Mouse (Mus musculus) lung, embryonic 14.5 days (tissue): ENCODE results near the gene Mob3a. TPM values are rescaled to one million over a fixed set of nuclear protein-coding genes. Genes with fewer than 3 reads are reported as not detected.

Experiments
- ATAC-seq: fragments of 200-750 bp; cut with Nextera tagmentation; 2 replicates; pipeline ENCODE4 v1.8.0; 2017; ENCODE audit warnings: mild to moderate bottlenecking, moderate TSS enrichment, moderate library complexity; ENCODE audit not compliant: insufficient read depth
- DNase-seq: peaks from one replicate; pipeline ENCODE4 v3.0.0-alpha.2; 2015
- H3K27ac ChIP-seq: fragments of 300-500 bp; sonication (generic); 2 replicates; pipeline ENCODE4 v1.5.1; 2014; ENCODE audit warnings: low read depth, mild to moderate bottlenecking, moderate library complexity
- H3K27me3 ChIP-seq: fragments of 300-500 bp; sonication (generic); 2 replicates; pipeline ENCODE4 v1.6.1; 2014; ENCODE audit warnings: low read length, control low read depth; ENCODE audit not compliant: insufficient read depth
- H3K36me3 ChIP-seq: fragments of 300-500 bp; sonication (generic); 2 replicates; pipeline ENCODE4 v1.6.1; 2014; ENCODE audit warnings: control low read depth; ENCODE audit not compliant: insufficient read depth
- H3K4me1 ChIP-seq: fragments of 300-500 bp; sonication (generic); 2 replicates; pipeline ENCODE4 v1.6.1; 2014; ENCODE audit warnings: antibody characterized with exemption, control low read depth; ENCODE audit not compliant: insufficient read depth
- H3K4me2 ChIP-seq: fragments of 300-500 bp; sonication (generic); 2 replicates; pipeline ENCODE4 v1.6.1; 2014; ENCODE audit warnings: mild to moderate bottlenecking
- H3K4me3 ChIP-seq: fragments of 300-500 bp; sonication (generic); 2 replicates; pipeline ENCODE4 v1.5.1; 2014; ENCODE audit warnings: low read depth, low read length
- H3K9ac ChIP-seq: fragments of 300-500 bp; sonication (generic); 2 replicates; pipeline ENCODE4 v1.6.1; 2014
- H3K9me3 ChIP-seq: fragments of 300-500 bp; sonication (generic); 2 replicates; pipeline ENCODE4 v1.6.1; 2016; ENCODE audit warnings: low read depth, low read length, control low read depth
- CTCF ChIP-seq: IDR thresholded peaks from 2 replicates; pipeline ENCODE4 v1.5.1; 2016; ENCODE audit warnings: antibody characterized with exemption, low read depth
- WGBS: fragments of 180-500 bp; shearing (Covaris S2); extraction: QIAGEN DNeasy Blood & Tissue Kit; methylation state at CpG from one replicate; pipeline ENCODE4 v1.1.7; 2014; 5-methylcytosine and 5-hydroxymethylcytosine counted together
- polyA plus RNA-seq: library from polyadenylated mRNA; unstranded; fragments of >200 nt; fragmentation: Nextera tagmentation; extraction: Ambion mirVana; gene quantifications from 2 replicates; pipeline ENCODE4 v1.2.1, GENCODE M21; 2014

Gene Mob3a
- polyA plus RNA-seq = 35.1 and 40.3 TPM in 2 replicates

DNA sequence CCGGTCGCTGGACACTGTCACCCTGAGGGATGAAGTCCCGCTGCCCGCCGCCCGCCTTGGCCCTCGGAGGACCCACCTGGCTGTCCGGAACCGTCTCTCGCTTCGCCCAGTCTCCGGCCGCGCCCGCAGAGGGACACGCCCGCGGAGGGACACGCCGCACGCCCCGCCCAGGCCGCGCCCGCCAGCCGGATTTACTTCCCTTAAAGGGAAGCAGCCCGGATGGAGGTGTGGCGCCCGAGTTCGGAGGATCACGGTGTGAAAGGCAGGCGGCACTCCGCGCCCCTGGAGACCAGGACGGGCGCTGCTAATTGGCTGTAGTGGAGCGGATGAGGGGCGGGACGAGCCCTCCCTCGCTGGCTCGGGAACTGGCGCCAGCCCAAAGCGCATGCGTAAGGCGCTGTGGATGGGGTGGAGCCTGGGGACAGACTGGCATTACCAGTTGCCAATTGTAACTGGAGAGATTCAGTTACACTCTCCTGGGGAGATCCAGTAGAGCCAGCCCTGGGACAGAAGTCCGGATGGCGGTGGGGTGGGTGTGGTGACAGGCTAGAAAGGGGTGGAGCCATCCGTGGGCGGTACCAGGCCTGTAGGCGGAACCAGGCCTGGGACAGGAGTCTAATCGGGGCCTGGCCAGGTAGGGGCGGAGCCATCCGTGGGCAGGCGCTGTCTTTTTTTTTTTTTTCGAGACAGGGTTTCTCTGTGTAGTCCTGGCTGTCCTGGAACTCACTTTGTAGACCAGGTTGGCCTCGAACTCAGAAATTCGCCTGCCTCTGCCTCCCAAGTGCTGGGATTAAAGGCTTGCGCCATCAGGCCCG is at the start of gene Mob3a, which contains the start of gene Izumo4:
Gene Mob3a (minus strand): TSS at position 257 of the 815 bp plus-strand sequence.
Gene Izumo4 (plus strand): TSS at position 464 of the 815 bp plus-strand sequence.
- Histone ChIP-seq H3K4me1 (peaks cover 12% of the 10 kb centered on the region), H3K36me3 (peaks cover 19% of the 10 kb centered on the region), H3K9ac (peak within 1 kb of the TSS; percentile 68), H3K4me2 (peak within 1 kb of the TSS; percentile 80), H3K27ac (peak within 1 kb of the TSS; percentile 58), H3K27me3 (no peaks in the 10 kb centered on the region), H3K4me3 (peak within 1 kb of the TSS; percentile 59), H3K9me3 (no peaks in the 10 kb centered on the region)
- WGBS = under 1% methylated on average over 59 of the region's 59 CpGs
- peak; percentile 99 for DNase-seq
- peak; percentile 24; the same call in 1 of the 2 replicates for TF ChIP-seq CTCF
- ATAC-seq = peak; percentile 97

DNA sequence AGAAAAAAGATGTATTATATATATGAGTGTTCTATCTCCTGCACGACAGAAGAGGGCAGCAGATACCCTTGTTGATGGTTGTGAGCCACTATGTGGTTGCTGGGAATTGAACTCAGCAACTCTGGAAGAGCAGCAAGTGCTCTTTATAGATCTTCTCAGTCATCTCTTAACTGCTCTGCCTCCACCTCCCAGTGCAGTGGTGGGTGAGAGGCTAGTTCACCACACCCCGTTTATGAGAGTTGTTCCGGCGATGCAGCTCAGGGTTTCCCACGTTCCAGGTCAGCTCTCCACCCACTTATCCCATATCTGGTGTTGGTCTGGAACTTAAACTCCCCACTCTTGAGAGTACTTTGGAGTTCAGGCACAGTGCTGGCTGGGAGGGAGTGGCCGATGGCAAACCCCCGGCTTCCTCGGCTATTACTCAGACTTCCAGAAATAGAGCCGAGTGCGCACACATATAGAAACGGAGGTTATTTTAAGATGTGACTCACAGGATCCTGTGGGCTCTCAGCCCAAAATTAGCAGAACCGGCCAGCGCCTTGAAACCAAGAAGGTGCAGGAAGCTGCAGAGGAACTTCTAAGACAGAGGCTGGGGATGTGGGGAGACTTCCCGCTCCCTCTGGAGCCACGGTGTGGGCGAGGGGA is 49.5 kb upstream of the Mob3a start:
- 0 out of 2 replicates have a peak, but pooled peaks have one; percentile 13 for ATAC-seq

DNA sequence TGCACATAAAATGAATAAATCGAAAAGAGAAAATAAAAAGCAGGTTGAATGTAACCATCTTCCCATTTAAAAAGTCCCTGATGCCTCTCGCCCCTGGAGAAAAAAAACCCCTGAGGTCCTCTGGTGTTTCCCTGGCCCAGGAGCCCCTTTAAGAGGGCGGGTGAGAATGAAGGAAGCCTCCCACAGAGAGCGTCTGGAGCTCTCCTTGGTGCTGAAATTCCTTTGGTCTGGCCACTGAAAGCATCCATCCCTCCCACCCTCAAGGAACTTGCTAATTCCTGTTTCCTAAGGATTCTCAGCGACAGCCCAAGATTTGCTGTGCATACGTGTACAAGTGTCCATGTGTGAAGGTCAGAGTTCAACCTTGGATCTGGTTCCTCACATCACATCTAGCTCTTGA is 46.8 kb upstream of the Mob3a start:
- no peaks in the 10 kb centered on the region for H3K9me3 ChIP-seq
- H3K36me3 ChIP-seq = no peaks in the 10 kb centered on the region
- H3K27ac ChIP-seq = no peak overlapping the region
- WGBS = 4% methylated on average over 6 of the region's 6 CpGs
- H3K4me3 ChIP-seq = no peak overlapping the region
- TF ChIP-seq CTCF = no peak
- H3K4me1 ChIP-seq = peaks cover 3% of the 10 kb centered on the region; the same call in 1 of the 2 replicates
- no peaks in the 10 kb centered on the region for H3K27me3 ChIP-seq
- no peak overlapping the region for H3K4me2 ChIP-seq
- ATAC-seq (no peak), DNase-seq (peak; percentile 96)
- no peak overlapping the region for H3K9ac ChIP-seq

More for the DNA sequence above, 49.5 kb upstream of the Mob3a start:
- Histone ChIP-seq H3K4me1 (peaks cover 8% of the 10 kb centered on the region), H3K4me3 (peak overlapping the region; percentile 20; the same call in 1 of the 2 replicates), H3K9ac (peak overlapping the region; percentile 9; the same call in 1 of the 2 replicates), H3K9me3 (no peaks in the 10 kb centered on the region), H3K27me3 (no peaks in the 10 kb centered on the region), H3K36me3 (no peaks in the 10 kb centered on the region), H3K4me2 (peak overlapping the region; percentile 53), H3K27ac (peak overlapping the region; percentile 77)
- peak; percentile 44 for TF ChIP-seq CTCF
- DNase-seq = peak; percentile 70
- WGBS = 13% methylated on average over 16 of the region's 16 CpGs

DNA sequence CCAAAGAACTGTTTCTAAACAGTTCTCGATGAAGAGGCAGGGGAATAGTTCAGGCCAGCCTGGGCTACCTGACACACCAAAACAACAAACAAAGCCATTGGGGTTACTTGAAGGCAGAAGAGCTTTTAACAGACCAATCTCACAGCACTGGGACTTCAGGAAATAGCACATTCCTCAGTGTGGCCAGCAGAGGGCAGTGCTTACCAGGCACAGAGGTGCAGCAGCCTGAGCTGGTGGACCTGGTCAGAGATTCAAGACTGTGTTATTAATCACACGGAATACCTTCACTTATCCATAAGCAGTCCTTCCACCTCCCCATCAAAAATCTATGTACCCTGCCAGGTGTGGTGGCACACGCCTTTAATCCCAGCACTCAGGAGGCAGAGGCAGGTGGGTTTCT is 45.6 kb upstream of the Mob3a start:
- Histone ChIP-seq H3K9me3 (no peaks in the 10 kb centered on the region), H3K36me3 (no peaks in the 10 kb centered on the region), H3K9ac (no peak overlapping the region), H3K27me3 (no peaks in the 10 kb centered on the region), H3K27ac (no peak overlapping the region), H3K4me2 (no peak overlapping the region), H3K4me3 (no peak overlapping the region), H3K4me1 (peaks cover 2% of the 10 kb centered on the region)
- DNase-seq (peak; percentile 81), ATAC-seq (no peak)
- 13% methylated on average over 3 of the region's 3 CpGs for WGBS
- TF ChIP-seq CTCF = peak; percentile 97

DNA sequence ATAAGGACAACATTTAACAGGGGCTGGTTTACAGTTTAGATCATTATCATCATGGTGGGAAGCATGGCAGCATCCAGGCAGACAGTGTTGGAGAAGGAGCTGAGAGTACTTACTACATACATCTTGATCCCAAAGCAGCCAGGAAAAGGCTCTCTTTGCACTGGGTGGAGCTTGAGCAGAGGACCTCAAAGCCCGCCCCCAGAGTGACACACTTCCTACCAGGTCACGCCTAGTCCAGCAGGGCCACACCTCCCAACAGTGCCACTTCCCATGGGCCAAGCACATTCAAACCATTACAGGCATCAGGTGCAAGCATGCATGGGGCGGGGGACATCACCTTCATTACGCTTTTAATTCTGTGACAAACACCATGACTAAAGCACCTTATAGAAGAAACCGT is 42.5 kb upstream of the Mob3a start:
- Histone ChIP-seq H3K27me3 (no peaks in the 10 kb centered on the region), H3K9me3 (no peaks in the 10 kb centered on the region), H3K9ac (no peak overlapping the region), H3K27ac (no peak overlapping the region), H3K4me3 (no peak overlapping the region), H3K4me1 (peaks cover 10% of the 10 kb centered on the region), H3K36me3 (no peaks in the 10 kb centered on the region), H3K4me2 (no peak overlapping the region)
- no peak for TF ChIP-seq CTCF
- WGBS = 28% methylated on average over 5 of the region's 5 CpGs
- DNase-seq (peak; percentile 63), ATAC-seq (no peak)

DNA sequence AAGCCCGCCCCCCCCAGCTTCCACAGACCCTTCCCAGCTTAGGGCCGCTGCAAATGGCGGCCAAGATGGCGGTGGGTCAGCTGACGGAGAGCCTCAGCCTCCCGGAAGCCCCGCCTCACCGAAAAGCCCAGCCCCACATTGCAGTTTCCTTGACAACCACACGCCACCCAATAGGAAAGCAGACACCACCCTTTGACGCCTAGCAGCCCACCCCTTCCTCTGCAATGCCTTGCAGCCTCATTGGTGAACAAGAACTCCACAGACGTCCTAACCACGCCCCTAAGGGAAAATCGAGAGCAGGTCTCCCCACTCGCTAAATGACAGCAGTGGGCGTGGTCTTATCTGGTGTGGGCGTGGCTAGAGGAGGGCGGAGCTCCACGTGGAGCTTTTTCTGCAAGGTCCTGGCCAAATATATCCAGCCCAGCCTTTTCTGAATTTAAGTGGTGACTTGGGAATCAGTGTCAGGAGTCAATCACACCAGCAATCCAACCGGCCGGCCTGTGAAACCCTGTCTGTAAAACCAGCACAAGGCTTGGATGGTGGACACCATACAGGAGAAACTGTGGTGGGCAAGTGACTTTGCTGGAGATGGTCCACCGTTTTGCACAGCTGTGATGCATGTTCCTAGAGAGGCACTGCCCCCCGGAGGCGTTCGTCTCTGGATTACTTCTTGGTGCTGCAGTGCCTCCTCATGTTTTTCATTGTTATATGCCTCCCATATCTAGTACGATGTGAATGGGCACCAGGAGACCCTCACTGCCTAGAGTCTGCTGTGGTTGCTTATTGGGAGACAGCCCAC is 40.6 kb upstream of the Mob3a start, which contains the start of gene Ap3d1:
Gene Ap3d1 (minus strand): TSS at position 85 of the 799 bp plus-strand sequence.
- Histone ChIP-seq H3K9me3 (no peaks in the 10 kb centered on the region), H3K27me3 (no peaks in the 10 kb centered on the region), H3K4me2 (peak within 1 kb of the TSS; percentile 89), H3K4me1 (peaks cover 10% of the 10 kb centered on the region), H3K4me3 (peak within 1 kb of the TSS; percentile 99), H3K27ac (peak within 1 kb of the TSS; percentile 72; the same call in 1 of the 2 replicates), H3K36me3 (no peaks in the 10 kb centered on the region), H3K9ac (peak within 1 kb of the TSS; percentile 95)
- WGBS = under 1% methylated on average over 25 of the region's 25 CpGs
- ATAC-seq (peak; percentile 99), DNase-seq (peak; percentile 100)
- TF ChIP-seq CTCF = peak; percentile 37
